Mouse (Mus musculus): Measurements from ENCODE around the gene Slc35f6. TPM values are rescaled to one million over a fixed set of nuclear protein-coding genes. Genes with fewer than 3 reads are reported as not detected.

Gene Slc35f6
- polyA plus RNA-seq, 1 experiment from 2014 or later = 32.5 TPM

DNA sequence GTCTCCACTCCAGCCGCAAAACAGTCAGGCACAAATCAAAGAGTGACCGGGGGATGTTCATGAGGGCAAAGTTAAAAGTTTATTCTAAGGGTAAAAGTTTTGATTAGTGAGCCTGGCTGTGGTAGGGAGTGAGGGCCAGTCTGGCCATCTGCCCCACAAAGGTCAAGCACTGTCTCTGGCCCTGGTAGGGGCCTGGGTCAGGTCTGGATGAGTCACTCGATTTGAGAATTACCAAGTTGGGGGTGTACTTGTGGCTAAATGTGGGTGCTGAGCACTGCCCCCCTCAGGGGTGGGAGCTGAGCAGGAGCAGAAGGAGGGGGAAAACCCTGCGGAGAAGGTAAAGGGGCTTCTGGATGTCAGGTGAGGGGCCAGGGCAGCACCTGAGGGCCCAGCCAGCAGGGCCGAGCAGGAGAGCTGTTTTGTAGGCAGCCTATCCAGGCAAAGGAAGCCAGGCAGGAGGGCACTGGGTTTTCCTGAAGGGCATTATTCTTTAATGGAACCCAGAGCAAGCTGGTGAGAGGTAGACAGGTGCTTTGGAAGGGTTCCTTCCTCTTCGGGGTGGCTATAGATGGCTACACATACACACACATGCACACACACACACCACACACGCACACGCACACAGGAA is 29.2 kb upstream of the Slc35f6 start:
- 85% methylated on average over 8 of the region's 8 CpGs for WGBS
- peaks cover 15% of the 10 kb centered on the region for H3K27me3 ChIP-seq (replicated peaks; ENCODE audit: control insufficient read depth, insufficient read depth, low read length)
- H3K9ac ChIP-seq (replicated peaks; ENCODE audit: low read depth, low read length) = no peak overlapping the region
- H3K27ac ChIP-seq (ENCODE audit: low read length) = no peak overlapping the region
- H3K36me3 ChIP-seq (ENCODE audit: control insufficient read depth, insufficient read depth) = no peaks in the 10 kb centered on the region
- ATAC-seq = no peak
- no peak overlapping the region for H3K4me2 ChIP-seq (ENCODE audit: low read length)
- H3K9me3 ChIP-seq (ENCODE audit: control insufficient read depth, low read length) = no peaks in the 10 kb centered on the region
- no peak overlapping the region for H3K4me3 ChIP-seq (replicated peaks; ENCODE audit: low read length)
- peaks cover 21% of the 10 kb centered on the region for H3K4me1 ChIP-seq (replicated peaks; ENCODE audit: control insufficient read depth, insufficient read depth, low read length)

DNA sequence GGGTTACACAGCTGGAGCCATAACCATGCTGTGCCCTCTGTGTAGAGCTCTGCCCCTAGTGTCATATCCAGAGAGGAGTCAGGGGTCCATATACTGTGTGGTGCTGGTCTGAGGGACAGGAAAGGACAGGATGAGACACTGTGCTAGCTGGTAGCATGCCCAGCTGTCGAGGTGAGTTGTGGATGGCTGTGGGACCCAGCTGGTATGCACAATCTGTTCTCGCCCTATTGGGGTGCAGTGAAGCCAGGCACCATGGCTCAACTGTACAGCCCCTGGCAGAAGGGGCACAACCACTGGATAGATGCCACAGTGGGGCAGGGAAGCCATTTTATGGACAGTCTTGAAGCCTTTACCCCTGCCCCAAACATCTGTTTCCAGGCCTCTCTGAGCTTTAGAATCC is 28.5 kb upstream of the Slc35f6 start:
- Histone ChIP-seq H3K27ac (ENCODE audit: low read length) (no peak overlapping the region), H3K9ac (replicated peaks; ENCODE audit: low read depth, low read length) (no peak overlapping the region), H3K9me3 (ENCODE audit: control insufficient read depth, low read length) (no peaks in the 10 kb centered on the region), H3K4me3 (replicated peaks; ENCODE audit: low read length) (no peak overlapping the region), H3K36me3 (ENCODE audit: control insufficient read depth, insufficient read depth) (no peaks in the 10 kb centered on the region), H3K4me2 (ENCODE audit: low read length) (no peak overlapping the region), H3K27me3 (replicated peaks; ENCODE audit: control insufficient read depth, insufficient read depth, low read length) (peaks cover 18% of the 10 kb centered on the region), H3K4me1 (replicated peaks; ENCODE audit: control insufficient read depth, insufficient read depth, low read length) (peaks cover 21% of the 10 kb centered on the region)
- no peak for ATAC-seq
- 78% methylated on average over 2 of the region's 2 CpGs for WGBS

DNA sequence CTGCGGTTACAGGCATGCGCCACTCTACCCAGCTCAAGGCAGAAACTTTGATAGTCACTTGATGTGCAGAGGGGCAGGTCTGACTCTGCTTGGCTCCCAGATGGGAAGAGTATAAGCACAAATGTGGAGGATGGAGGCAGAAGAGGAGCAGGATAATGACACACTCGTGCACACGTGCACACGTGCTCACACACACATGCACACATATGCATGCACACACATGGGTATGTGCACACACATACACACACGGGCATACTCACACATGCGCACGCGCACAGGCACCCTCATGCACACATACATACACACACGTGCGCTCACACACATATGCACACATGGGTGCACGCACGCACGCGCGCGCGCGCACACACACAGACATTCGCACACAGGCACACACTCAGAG is 27.2 kb upstream of the Slc35f6 start:
- H3K4me1 ChIP-seq (replicated peaks; ENCODE audit: control insufficient read depth, insufficient read depth, low read length) = peaks cover 17% of the 10 kb centered on the region
- H3K9me3 ChIP-seq (ENCODE audit: control insufficient read depth, low read length) = no peaks in the 10 kb centered on the region
- H3K27ac ChIP-seq (ENCODE audit: low read length) = no peak overlapping the region
- peaks cover 19% of the 10 kb centered on the region for H3K27me3 ChIP-seq (replicated peaks; ENCODE audit: control insufficient read depth, insufficient read depth, low read length)
- 96% methylated on average over 20 of the region's 20 CpGs for WGBS
- no peaks in the 10 kb centered on the region for H3K36me3 ChIP-seq (ENCODE audit: control insufficient read depth, insufficient read depth)
- no peak overlapping the region for H3K4me3 ChIP-seq (replicated peaks; ENCODE audit: low read length)
- no peak overlapping the region for H3K4me2 ChIP-seq (ENCODE audit: low read length)
- ATAC-seq = no peak
- H3K9ac ChIP-seq (replicated peaks; ENCODE audit: low read depth, low read length) = no peak overlapping the region

DNA sequence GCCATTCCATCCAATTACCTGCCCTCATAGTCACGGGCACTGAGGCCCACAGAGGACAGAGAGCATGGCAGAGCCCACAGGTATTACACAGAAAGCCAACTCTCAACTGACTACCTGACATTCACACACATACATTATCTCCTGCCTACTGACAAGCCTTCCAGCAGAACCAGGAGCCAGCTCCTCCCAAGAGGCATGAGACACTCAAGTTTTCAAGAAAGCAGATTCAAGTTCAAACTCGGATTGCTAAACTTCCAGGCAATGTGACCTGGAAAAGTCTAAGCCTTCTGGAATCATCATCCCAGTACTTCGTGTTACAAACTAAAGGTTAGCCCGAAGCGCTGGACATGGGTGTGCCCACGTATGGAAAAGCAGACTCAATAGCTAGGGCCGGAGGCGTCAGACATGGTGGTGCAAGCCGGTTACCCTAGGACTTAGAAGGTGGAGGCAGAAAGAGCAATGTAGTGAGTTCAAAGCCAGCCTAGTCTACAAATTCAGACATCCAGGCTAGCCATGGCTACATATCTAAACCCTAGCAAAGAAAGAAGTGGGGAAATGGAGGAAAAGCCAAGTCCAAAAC is 26.4 kb upstream of the Slc35f6 start:
- Histone ChIP-seq H3K4me1 (replicated peaks; ENCODE audit: control insufficient read depth, insufficient read depth, low read length) (peaks cover 17% of the 10 kb centered on the region), H3K36me3 (ENCODE audit: control insufficient read depth, insufficient read depth) (no peaks in the 10 kb centered on the region), H3K27ac (ENCODE audit: low read length) (no peak overlapping the region), H3K9ac (replicated peaks; ENCODE audit: low read depth, low read length) (no peak overlapping the region), H3K27me3 (replicated peaks; ENCODE audit: control insufficient read depth, insufficient read depth, low read length) (peaks cover 19% of the 10 kb centered on the region), H3K4me2 (ENCODE audit: low read length) (no peak overlapping the region), H3K4me3 (replicated peaks; ENCODE audit: low read length) (no peak overlapping the region), H3K9me3 (ENCODE audit: control insufficient read depth, low read length) (no peaks in the 10 kb centered on the region)
- ATAC-seq = no peak
- 92% methylated on average over 9 of the region's 9 CpGs for WGBS

DNA sequence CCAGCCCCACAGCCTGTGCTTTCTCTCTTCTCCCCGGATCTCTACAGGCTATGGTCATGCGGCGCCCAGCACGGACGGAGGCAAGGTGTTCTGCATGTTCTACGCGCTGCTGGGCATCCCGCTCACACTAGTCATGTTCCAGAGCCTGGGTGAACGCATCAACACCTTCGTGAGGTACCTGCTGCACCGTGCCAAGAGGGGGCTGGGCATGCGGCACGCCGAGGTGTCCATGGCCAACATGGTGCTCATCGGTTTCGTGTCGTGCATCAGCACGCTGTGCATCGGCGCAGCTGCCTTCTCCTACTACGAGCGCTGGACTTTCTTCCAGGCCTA is 25.9 kb upstream of the Slc35f6 start:
- WGBS = 49% methylated on average over 22 of the region's 22 CpGs
- Histone ChIP-seq H3K9ac (replicated peaks; ENCODE audit: low read depth, low read length) (peak overlapping the region; percentile 57), H3K27ac (ENCODE audit: low read length) (no peak overlapping the region)

DNA sequence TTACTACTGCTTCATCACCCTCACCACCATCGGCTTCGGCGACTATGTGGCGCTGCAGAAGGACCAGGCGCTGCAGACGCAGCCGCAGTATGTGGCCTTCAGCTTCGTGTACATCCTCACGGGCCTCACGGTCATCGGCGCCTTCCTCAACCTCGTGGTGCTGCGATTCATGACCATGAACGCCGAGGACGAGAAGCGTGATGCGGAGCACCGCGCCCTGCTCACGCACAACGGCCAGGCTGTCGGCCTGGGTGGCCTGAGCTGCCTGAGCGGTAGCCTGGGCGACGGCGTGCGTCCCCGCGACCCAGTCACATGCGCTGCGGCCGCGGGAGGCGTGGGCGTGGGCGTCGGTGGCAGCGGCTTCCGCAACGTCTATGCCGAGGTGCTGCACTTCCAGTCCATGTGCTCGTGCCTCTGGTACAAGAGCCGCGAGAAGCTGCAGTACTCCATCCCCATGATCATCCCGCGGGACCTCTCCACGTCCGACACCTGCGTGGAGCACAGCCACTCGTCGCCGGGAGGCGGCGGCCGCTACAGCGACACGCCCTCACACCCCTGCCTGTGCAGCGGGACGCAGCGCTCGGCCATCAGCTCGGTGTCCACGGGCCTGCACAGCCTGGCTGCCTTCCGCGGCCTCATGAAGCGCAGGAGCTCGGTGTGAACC is 25.4 kb upstream of the Slc35f6 start:
- Histone ChIP-seq H3K4me2 (ENCODE audit: low read length) (peak overlapping the region; percentile 72), H3K9ac (replicated peaks; ENCODE audit: low read depth, low read length) (peak overlapping the region; percentile 57), H3K4me3 (replicated peaks; ENCODE audit: low read length) (peak overlapping the region; percentile 45), H3K27me3 (replicated peaks; ENCODE audit: control insufficient read depth, insufficient read depth, low read length) (peaks cover 19% of the 10 kb centered on the region), H3K9me3 (ENCODE audit: control insufficient read depth, low read length) (no peaks in the 10 kb centered on the region), H3K36me3 (ENCODE audit: control insufficient read depth, insufficient read depth) (no peaks in the 10 kb centered on the region), H3K27ac (ENCODE audit: low read length) (no peak overlapping the region), H3K4me1 (replicated peaks; ENCODE audit: control insufficient read depth, insufficient read depth, low read length) (peaks cover 17% of the 10 kb centered on the region)
- WGBS = 1% methylated on average over 69 of the region's 69 CpGs
- ATAC-seq = peak; percentile 59

More for the DNA sequence above, 25.9 kb upstream of the Slc35f6 start:
- no peaks in the 10 kb centered on the region for H3K36me3 ChIP-seq (ENCODE audit: control insufficient read depth, insufficient read depth)
- H3K27me3 ChIP-seq (replicated peaks; ENCODE audit: control insufficient read depth, insufficient read depth, low read length) = peaks cover 19% of the 10 kb centered on the region
- H3K4me3 ChIP-seq (replicated peaks; ENCODE audit: low read length) = peak overlapping the region; percentile 45
- H3K9me3 ChIP-seq (ENCODE audit: control insufficient read depth, low read length) = no peaks in the 10 kb centered on the region
- ATAC-seq = no peak
- H3K4me2 ChIP-seq (ENCODE audit: low read length) = peak overlapping the region; percentile 72
- H3K4me1 ChIP-seq (replicated peaks; ENCODE audit: control insufficient read depth, insufficient read depth, low read length) = peaks cover 17% of the 10 kb centered on the region

DNA sequence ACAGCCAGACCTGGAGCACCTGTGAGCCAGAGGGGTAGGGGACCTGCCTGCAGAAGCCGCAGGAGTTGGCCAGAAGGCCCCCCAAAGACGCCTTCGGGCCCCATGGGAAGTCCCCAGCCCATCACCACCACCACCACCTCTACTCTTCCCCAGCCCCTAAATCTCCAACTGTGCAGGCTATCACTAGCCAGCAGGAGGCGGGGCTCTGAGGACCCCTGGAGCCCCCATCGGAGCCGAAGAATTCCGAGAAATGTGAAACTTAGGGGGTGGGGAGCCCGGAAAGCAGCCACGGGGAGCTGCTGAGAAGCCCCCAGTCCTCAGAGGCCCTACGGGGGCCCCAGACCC is 24.9 kb upstream of the Slc35f6 start:
- Histone ChIP-seq H3K4me2 (ENCODE audit: low read length) (peak overlapping the region; percentile 72), H3K4me1 (replicated peaks; ENCODE audit: control insufficient read depth, insufficient read depth, low read length) (peaks cover 15% of the 10 kb centered on the region), H3K9ac (replicated peaks; ENCODE audit: low read depth, low read length) (peak overlapping the region; percentile 57; the same call in 1 of the 2 replicates), H3K27me3 (replicated peaks; ENCODE audit: control insufficient read depth, insufficient read depth, low read length) (peaks cover 19% of the 10 kb centered on the region), H3K9me3 (ENCODE audit: control insufficient read depth, low read length) (no peaks in the 10 kb centered on the region), H3K4me3 (replicated peaks; ENCODE audit: low read length) (peak overlapping the region; percentile 45), H3K36me3 (ENCODE audit: control insufficient read depth, insufficient read depth) (no peaks in the 10 kb centered on the region), H3K27ac (ENCODE audit: low read length) (no peak overlapping the region)
- no peak; the same call in 1 of the 2 replicates for ATAC-seq
- WGBS = 2% methylated on average over 10 of the region's 10 CpGs

DNA sequence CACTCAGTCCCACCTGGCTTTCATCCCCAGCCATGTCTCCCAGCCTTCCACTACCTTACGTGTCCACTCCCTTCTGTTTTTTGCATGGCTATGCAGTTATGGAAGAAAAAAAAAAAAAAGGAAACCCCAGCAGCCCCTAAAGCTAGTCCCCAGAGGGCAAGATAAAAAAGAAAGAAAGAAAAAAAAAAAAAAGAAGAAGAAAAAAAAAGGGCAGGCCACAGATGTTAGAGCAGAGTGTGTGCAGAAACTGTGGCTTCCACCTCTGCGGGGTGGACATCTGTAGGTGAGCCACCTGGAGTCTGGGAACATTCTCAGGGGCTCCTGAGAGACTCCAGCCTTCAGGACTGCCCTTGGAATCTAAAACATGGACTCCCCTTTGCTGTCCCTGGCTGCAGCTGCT is 24.4 kb upstream of the Slc35f6 start:
- Histone ChIP-seq H3K27me3 (replicated peaks; ENCODE audit: control insufficient read depth, insufficient read depth, low read length) (peaks cover 19% of the 10 kb centered on the region), H3K27ac (ENCODE audit: low read length) (no peak overlapping the region), H3K9ac (replicated peaks; ENCODE audit: low read depth, low read length) (no peak overlapping the region), H3K4me3 (replicated peaks; ENCODE audit: low read length) (no peak overlapping the region), H3K4me1 (replicated peaks; ENCODE audit: control insufficient read depth, insufficient read depth, low read length) (peaks cover 14% of the 10 kb centered on the region), H3K9me3 (ENCODE audit: control insufficient read depth, low read length) (no peaks in the 10 kb centered on the region), H3K36me3 (ENCODE audit: control insufficient read depth, insufficient read depth) (no peaks in the 10 kb centered on the region), H3K4me2 (ENCODE audit: low read length) (no peak overlapping the region)
- no peak for ATAC-seq
- WGBS = 65% methylated on average over 2 of the region's 2 CpGs

DNA sequence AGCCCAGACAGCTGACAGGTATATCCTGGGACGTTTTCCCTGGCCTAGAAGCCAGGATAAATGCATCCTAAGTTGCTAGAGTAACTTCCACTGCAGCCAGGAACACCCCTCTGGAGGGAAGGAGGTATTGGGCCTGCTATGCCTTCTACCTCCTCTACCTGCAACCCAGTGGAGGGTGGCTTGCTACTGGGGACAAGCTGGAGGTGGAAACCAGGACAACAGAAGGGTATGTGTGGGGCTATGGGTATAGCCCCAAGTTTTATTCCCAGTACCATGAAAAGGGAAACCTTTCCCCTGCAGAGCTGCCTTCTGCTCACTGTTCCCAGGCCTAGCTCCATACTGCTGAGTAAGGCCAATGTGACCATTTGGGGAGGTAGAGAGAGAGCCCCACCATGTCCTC is 23.4 kb upstream of the Slc35f6 start:
- H3K9me3 ChIP-seq (ENCODE audit: control insufficient read depth, low read length) = no peaks in the 10 kb centered on the region
- H3K4me3 ChIP-seq (replicated peaks; ENCODE audit: low read length) = no peak overlapping the region
- ATAC-seq = no peak
- H3K27me3 ChIP-seq (replicated peaks; ENCODE audit: control insufficient read depth, insufficient read depth, low read length) = peaks cover 19% of the 10 kb centered on the region
- H3K36me3 ChIP-seq (ENCODE audit: control insufficient read depth, insufficient read depth) = no peaks in the 10 kb centered on the region
- no peak overlapping the region for H3K9ac ChIP-seq (replicated peaks; ENCODE audit: low read depth, low read length)
- H3K4me2 ChIP-seq (ENCODE audit: low read length) = no peak overlapping the region
- peaks cover 14% of the 10 kb centered on the region for H3K4me1 ChIP-seq (replicated peaks; ENCODE audit: control insufficient read depth, insufficient read depth, low read length)
- 29% methylated on average over 1 of the region's 1 CpGs for WGBS
- H3K27ac ChIP-seq (ENCODE audit: low read length) = no peak overlapping the region
